Mouse (Mus musculus): Measurements from ENCODE around the gene Cdh24. TPM values are rescaled to one million over a fixed set of nuclear protein-coding genes. Genes with fewer than 3 reads are reported as not detected.

Cdh24 gene
- polyA plus RNA-seq, 1 experiment from 2014 or later = 4.1 TPM

- no peak for DNase-seq (ENCODE audit: low spot score)
- WGBS = 88% methylated on average over 5 of the region's 5 CpGs
- Histone ChIP-seq H3K27ac (replicated peaks) (no peak overlapping the region), H3K4me3 (no peak overlapping the region), H3K27me3 (ENCODE audit: low read depth, poor library complexity, severe bottlenecking) (no peaks in the 10 kb centered on the region), H3K36me3 (peaks cover 75% of the 10 kb centered on the region), H3K9me3 (replicated peaks) (no peaks in the 10 kb centered on the region), H3K4me1 (peaks cover 39% of the 10 kb centered on the region)
Measured at GRCm38 (mm10) chr14:54638210-54638609, 3.0 kb downstream of the Cdh24 start.

GRCm38 (mm10) chr14:54636954-54637353 lies 4.2 kb downstream of the Cdh24 start:
- WGBS = 47% methylated on average over 8 of the region's 8 CpGs
- peak; percentile 67 for DNase-seq (ENCODE audit: low spot score)
- peaks cover 37% of the 10 kb centered on the region for H3K4me1 ChIP-seq
- no peak overlapping the region for H3K27ac ChIP-seq (replicated peaks)
- H3K36me3 ChIP-seq = peaks cover 75% of the 10 kb centered on the region
- H3K4me3 ChIP-seq = no peak overlapping the region
- H3K27me3 ChIP-seq (ENCODE audit: low read depth, poor library complexity, severe bottlenecking) = no peaks in the 10 kb centered on the region
- H3K9me3 ChIP-seq (replicated peaks) = no peaks in the 10 kb centered on the region

GRCm38 (mm10) chr14:54634182-54634581 lies 7.0 kb downstream of the Cdh24 start:
- Histone ChIP-seq H3K4me3 (no peak overlapping the region), H3K9me3 (replicated peaks) (no peaks in the 10 kb centered on the region), H3K4me1 (peaks cover 9% of the 10 kb centered on the region), H3K27me3 (ENCODE audit: low read depth, poor library complexity, severe bottlenecking) (no peaks in the 10 kb centered on the region), H3K36me3 (peaks cover 98% of the 10 kb centered on the region), H3K27ac (replicated peaks) (0 out of 2 replicates have a peak overlapping the region, but pooled peaks have one; percentile 1)
- no peak for DNase-seq (ENCODE audit: low spot score)
- 79% methylated on average over 4 of the region's 4 CpGs for WGBS

GRCm38 (mm10) chr14:54632252-54632651 lies 8.9 kb downstream of the Cdh24 start:
- Histone ChIP-seq H3K4me3 (no peak overlapping the region), H3K36me3 (peaks cover 78% of the 10 kb centered on the region), H3K27me3 (ENCODE audit: low read depth, poor library complexity, severe bottlenecking) (no peaks in the 10 kb centered on the region), H3K9me3 (replicated peaks) (no peaks in the 10 kb centered on the region), H3K4me1 (no peaks in the 10 kb centered on the region), H3K27ac (replicated peaks) (no peak overlapping the region)
- DNase-seq (ENCODE audit: low spot score) = no peak
- 91% methylated on average over 37 of the region's 37 CpGs for WGBS

GRCm38 (mm10) chr14:54631240-54631599 lies 9.9 kb downstream of the Cdh24 start:
- WGBS = 91% methylated on average over 4 of the region's 4 CpGs

GRCm38 (mm10) chr14:54630583-54631239 lies 10.5 kb downstream of the Cdh24 start:
- 0 out of 2 replicates have a peak overlapping the region, but pooled peaks have one; percentile 9 for H3K27ac ChIP-seq (replicated peaks)
- no peak overlapping the region for H3K4me3 ChIP-seq
- H3K27me3 ChIP-seq (ENCODE audit: low read depth, poor library complexity, severe bottlenecking) = no peaks in the 10 kb centered on the region
- 0 out of 2 replicates have a peak, but pooled peaks cover 1% of the 10 kb centered on the region for H3K4me1 ChIP-seq
- H3K36me3 ChIP-seq = peaks cover 63% of the 10 kb centered on the region
- DNase-seq (ENCODE audit: low spot score) = no peak
- WGBS = 86% methylated on average over 11 of the region's 11 CpGs
- H3K9me3 ChIP-seq (replicated peaks) = no peaks in the 10 kb centered on the region

More at GRCm38 (mm10) chr14:54631240-54631599, 9.9 kb downstream of the Cdh24 start:
- Histone ChIP-seq H3K27me3 (ENCODE audit: low read depth, poor library complexity, severe bottlenecking) (no peaks in the 10 kb centered on the region), H3K9me3 (replicated peaks) (no peaks in the 10 kb centered on the region), H3K27ac (replicated peaks) (no peak overlapping the region), H3K4me3 (no peak overlapping the region), H3K36me3 (peaks cover 68% of the 10 kb centered on the region), H3K4me1 (no peaks in the 10 kb centered on the region)
- DNase-seq (ENCODE audit: low spot score) = no peak

GRCm38 (mm10) chr14:54629797-54630196 lies 11.4 kb downstream of the Cdh24 start:
- peaks cover 9% of the 10 kb centered on the region for H3K4me1 ChIP-seq
- peaks cover 54% of the 10 kb centered on the region for H3K36me3 ChIP-seq
- DNase-seq (ENCODE audit: low spot score) = no peak
- H3K9me3 ChIP-seq (replicated peaks) = no peaks in the 10 kb centered on the region
- 89% methylated on average over 2 of the region's 2 CpGs for WGBS
- H3K27ac ChIP-seq (replicated peaks) = no peak overlapping the region
- H3K4me3 ChIP-seq = no peak overlapping the region
- H3K27me3 ChIP-seq (ENCODE audit: low read depth, poor library complexity, severe bottlenecking) = no peaks in the 10 kb centered on the region

- 78% methylated on average over 5 of the region's 5 CpGs for WGBS
- Histone ChIP-seq H3K27ac (replicated peaks) (no peak overlapping the region), H3K4me3 (no peak overlapping the region), H3K36me3 (peaks cover 37% of the 10 kb centered on the region), H3K9me3 (replicated peaks) (no peaks in the 10 kb centered on the region), H3K4me1 (peaks cover 14% of the 10 kb centered on the region), H3K27me3 (ENCODE audit: low read depth, poor library complexity, severe bottlenecking) (no peaks in the 10 kb centered on the region)
- no peak for DNase-seq (ENCODE audit: low spot score)
Measured at GRCm38 (mm10) chr14:54628103-54628502, 13.1 kb downstream of the Cdh24 start.

GRCm38 (mm10) chr14:54624976-54625375 lies 16.2 kb downstream of the Cdh24 start:
- Histone ChIP-seq H3K4me3 (no peak overlapping the region), H3K4me1 (peaks cover 14% of the 10 kb centered on the region), H3K36me3 (peaks cover 5% of the 10 kb centered on the region), H3K9me3 (replicated peaks) (no peaks in the 10 kb centered on the region), H3K27ac (replicated peaks) (peak overlapping the region; percentile 46; the same call in 1 of the 2 replicates), H3K27me3 (ENCODE audit: low read depth, poor library complexity, severe bottlenecking) (no peaks in the 10 kb centered on the region)
- 81% methylated on average over 10 of the region's 10 CpGs for WGBS
- no peak for DNase-seq (ENCODE audit: low spot score)

- Histone ChIP-seq H3K27ac (replicated peaks) (no peak overlapping the region), H3K36me3 (no peaks in the 10 kb centered on the region), H3K4me3 (no peak overlapping the region), H3K9me3 (replicated peaks) (no peaks in the 10 kb centered on the region), H3K4me1 (peaks cover 14% of the 10 kb centered on the region), H3K27me3 (ENCODE audit: low read depth, poor library complexity, severe bottlenecking) (no peaks in the 10 kb centered on the region)
- DNase-seq (ENCODE audit: low spot score) = no peak
- WGBS = 86% methylated on average over 6 of the region's 6 CpGs
Measured at GRCm38 (mm10) chr14:54623334-54623733, 17.8 kb downstream of the Cdh24 start.

GRCm38 (mm10) chr14:54621133-54621532 lies 20.0 kb downstream of the Cdh24 start, which contains the start of gene Psmb11:
Gene Psmb11 (plus strand): TSS chr14:54621433.
- Histone ChIP-seq H3K4me3 (no peak within 1 kb of the TSS), H3K36me3 (peaks cover 6% of the 10 kb centered on the region), H3K27me3 (ENCODE audit: low read depth, poor library complexity, severe bottlenecking) (no peaks in the 10 kb centered on the region), H3K9me3 (replicated peaks) (no peaks in the 10 kb centered on the region), H3K4me1 (peaks cover 27% of the 10 kb centered on the region), H3K27ac (replicated peaks) (no peak within 1 kb of the TSS)
- 95% methylated on average over 1 of the region's 1 CpGs for WGBS
- DNase-seq (ENCODE audit: low spot score) = no peak

GRCm38 (mm10) chr14:54617897-54618365 lies 23.2 kb downstream of the Cdh24 start, which contains the start of gene Psmb5:
Gene Psmb5 (minus strand): TSS chr14:54618022.
- Histone ChIP-seq H3K36me3 (peaks cover 36% of the 10 kb centered on the region), H3K27ac (replicated peaks) (peak within 1 kb of the TSS; percentile 95), H3K27me3 (ENCODE audit: low read depth, poor library complexity, severe bottlenecking) (no peaks in the 10 kb centered on the region), H3K9me3 (replicated peaks) (no peaks in the 10 kb centered on the region), H3K4me3 (peak within 1 kb of the TSS; percentile 91), H3K4me1 (peaks cover 14% of the 10 kb centered on the region)
- WGBS = under 1% methylated on average over 25 of the region's 25 CpGs
- peak; percentile 90 for DNase-seq (ENCODE audit: low spot score)

- H3K36me3 ChIP-seq = peaks cover 42% of the 10 kb centered on the region
- peak; percentile 62 for DNase-seq (ENCODE audit: low spot score)
- 2% methylated on average over 38 of the region's 38 CpGs for WGBS
- peaks cover 14% of the 10 kb centered on the region for H3K4me1 ChIP-seq
- peak overlapping the region; percentile 91 for H3K4me3 ChIP-seq
- no peaks in the 10 kb centered on the region for H3K27me3 ChIP-seq (ENCODE audit: low read depth, poor library complexity, severe bottlenecking)
- H3K9me3 ChIP-seq (replicated peaks) = no peaks in the 10 kb centered on the region
- peak overlapping the region; percentile 95 for H3K27ac ChIP-seq (replicated peaks)
Measured at GRCm38 (mm10) chr14:54617152-54617896, 23.8 kb downstream of the Cdh24 start.
